Mouse (Mus musculus) G1E (cell line): ENCODE results near the gene Cd109.

ENCODE experiments used
- CTCF ChIP-seq: IDR thresholded peaks from 2 replicates; pipeline ENCODE4 v1.5.1; 2012; ENCODE audit warnings: low read depth, low read length, inconsistent platforms, mixed read lengths
- GATA1 ChIP-seq: IDR thresholded peaks from 2 replicates; pipeline ENCODE4 v1.6.1; 2012; ENCODE audit warnings: borderline replicate concordance, low read length, inconsistent platforms, mixed read lengths
- GATA2 ChIP-seq: IDR thresholded peaks from 2 replicates; pipeline ENCODE4 v1.6.1; 2012; ENCODE audit warnings: low read depth, low read length, inconsistent platforms, borderline replicate concordance
- POLR2AphosphoS5 ChIP-seq: IDR thresholded peaks from 2 replicates; pipeline ENCODE4 v1.6.1; 2012; ENCODE audit warnings: low read depth, low read length, inconsistent platforms; ENCODE audit not compliant: insufficient replicate concordance
- TAL1 ChIP-seq: conservative IDR thresholded peaks from 2 replicates; pipeline ENCODE4 v1.6.1; 2012; ENCODE audit warnings: low read depth, low read length, inconsistent platforms, mixed read lengths

DNA sequence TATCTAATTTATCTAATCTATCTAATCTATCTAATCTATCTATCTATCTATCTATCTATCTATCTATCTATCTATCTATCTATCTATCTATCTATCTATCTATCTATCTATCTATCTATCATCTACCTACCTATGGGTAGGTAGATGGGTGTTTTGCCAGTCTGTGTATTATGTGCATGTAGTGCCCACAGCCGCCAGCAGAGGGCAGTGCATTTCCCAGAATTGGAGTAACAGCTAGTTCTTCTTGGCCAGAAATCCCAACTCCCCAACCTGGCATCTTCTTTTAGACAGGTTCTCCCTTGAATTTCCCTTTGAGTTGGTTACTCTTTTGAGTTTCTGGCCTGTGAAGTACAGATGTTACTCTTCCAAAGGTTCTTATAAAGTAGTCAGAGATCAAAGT is 85.3 kb downstream of the Cd109 start:
- TF ChIP-seq CTCF (peak; percentile 55; the same call in 1 of the 2 replicates), POLR2AphosphoS5 (no peak), TAL1 (no peak), GATA1 (no peak), GATA2 (no peak)
